Mouse (Mus musculus) gastrocnemius, adult 2 months (tissue): Measurements from ENCODE around the gene Arhgap6. TPM values are rescaled to one million over a fixed set of nuclear protein-coding genes. Genes with fewer than 3 reads are reported as not detected.
A peak's percentile ranks its signal among the peaks of the same experiment; 100 is the strongest.
"Not testable (repeated sequence)": the region's sequence is repeated elsewhere in the genome, so short reads cannot be mapped to it uniquely, and the experiment has no call there.

Experiments used
- DNase-seq: peaks from one replicate; pipeline ENCODE4 v3.0.0; 2022
- H3K27ac ChIP-seq: fragments of 200-600 bp; 2 replicates; pipeline ENCODE4 v1.8.1; 2022; ENCODE audit warnings: mild to moderate bottlenecking
- H3K4me3 ChIP-seq: fragments of 200-600 bp; 2 replicates; pipeline ENCODE4 v1.8.1; 2022; ENCODE audit warnings: mild to moderate bottlenecking, moderate library complexity
- CTCF ChIP-seq: fragments of 200-600 bp; IDR thresholded peaks from 2 replicates; pipeline ENCODE4 v1.8.1; 2022; ENCODE audit warnings: antibody characterized with exemption, mild to moderate bottlenecking, moderate library complexity
- intact Hi-C: fragments of 180-260 bp; cut with DNase I; formaldehyde crosslinking; loops from one replicate; pipeline ENCODE4 v1.15.1; 2025
- total RNA-seq, 2 experiments: library from RNA; stranded (reverse); gene quantifications; 2 replicates each; pipeline ENCODE4 v1.2.3; 2021

Arhgap6 gene
- total RNA-seq, 2 experiments from 2014 or later = 3.3 to 3.5 TPM

GRCm38 (mm10) chrX:169302271-169303045 lies 507.6 kb downstream of the Arhgap6 start:
- peak; percentile 67 for DNase-seq
- Histone ChIP-seq H3K4me3 (peak overlapping the region; percentile 11), H3K27ac (peak overlapping the region; percentile 65)
- TF ChIP-seq CTCF = no peak
- intact Hi-C loops = loop anchor here (5.0 kb wide), 2 partner anchors 215 to 365 kb away; no protein-coding TSS in a partner anchor

GRCm38 (mm10) chrX:169303945-169304344 lies 509.0 kb downstream of the Arhgap6 start:
- no peak for DNase-seq

GRCm38 (mm10) chrX:169308559-169308958 lies 513.7 kb downstream of the Arhgap6 start:
- no peak for TF ChIP-seq CTCF
- H3K4me3 ChIP-seq = no peak overlapping the region
- DNase-seq = no peak
- intact Hi-C loops = no loop called here
- no peak overlapping the region for H3K27ac ChIP-seq

More at GRCm38 (mm10) chrX:169303945-169304344, 509.0 kb downstream of the Arhgap6 start:
- TF ChIP-seq CTCF = peak; percentile 65
- Histone ChIP-seq H3K27ac (no peak overlapping the region), H3K4me3 (no peak overlapping the region)
- intact Hi-C loops = loop anchor here (5.0 kb wide), 2 partner anchors 217 to 367 kb away; no protein-coding TSS in a partner anchor

GRCm38 (mm10) chrX:169319066-169319760 lies 524.3 kb downstream of the Arhgap6 start:
- intact Hi-C loops = no loop called here
- no peak for TF ChIP-seq CTCF
- DNase-seq = no peak
- peak overlapping the region; percentile 87 for H3K27ac ChIP-seq
- peak overlapping the region; percentile 85 for H3K4me3 ChIP-seq

- DNase-seq = peak; percentile 94
- intact Hi-C loops = loop anchor here (10.0 kb wide), 1 partner anchor 665 kb away; no protein-coding TSS in a partner anchor
- peak within 1 kb of the TSS; percentile 87 for H3K27ac ChIP-seq
- H3K4me3 ChIP-seq = peak within 1 kb of the TSS; percentile 85
- TF ChIP-seq CTCF = no peak
These were observed 525.2 kb downstream of the Arhgap6 start, which contains the start of gene Hccs for GRCm38 (mm10) chrX:169319945-169320667. TSS of gene Hccs (minus strand) at chrX:169320372.

- intact Hi-C loops = loop anchor here (10.0 kb wide), 1 partner anchor 666 kb away; no protein-coding TSS in a partner anchor
- not testable (repeated sequence) for DNase-seq
- H3K4me3 ChIP-seq = peak overlapping the region; percentile 85
- peak overlapping the region; percentile 87; the same call in 1 of the 2 replicates for H3K27ac ChIP-seq
These were observed 525.7 kb downstream of the Arhgap6 start for GRCm38 (mm10) chrX:169320668-169321005.

GRCm38 (mm10) chrX:169325929-169326595 lies 531.2 kb downstream of the Arhgap6 start:
- no peak for TF ChIP-seq CTCF
- no peak for DNase-seq
- intact Hi-C loops = loop anchor here (10.0 kb wide), 1 partner anchor 671 kb away; no protein-coding TSS in a partner anchor
- H3K27ac ChIP-seq = no peak overlapping the region
- H3K4me3 ChIP-seq = no peak overlapping the region

GRCm38 (mm10) chrX:169332264-169332663 lies 537.4 kb downstream of the Arhgap6 start:
- Histone ChIP-seq H3K4me3 (no peak overlapping the region), H3K27ac (no peak overlapping the region)
- TF ChIP-seq CTCF = peak; percentile 50
- intact Hi-C loops = no loop called here
- DNase-seq = peak; percentile 16

GRCm38 (mm10) chrX:169337559-169337958 lies 542.7 kb downstream of the Arhgap6 start:
- Histone ChIP-seq H3K4me3 (no peak overlapping the region), H3K27ac (no peak overlapping the region)
- DNase-seq = no peak
- intact Hi-C loops = no loop called here
- TF ChIP-seq CTCF = no peak

- intact Hi-C loops = no loop called here
- H3K27ac ChIP-seq = no peak overlapping the region
- no peak overlapping the region for H3K4me3 ChIP-seq
- no peak for DNase-seq
- TF ChIP-seq CTCF = no peak
These were observed 543.3 kb downstream of the Arhgap6 start for GRCm38 (mm10) chrX:169338213-169338612.

Other genes with a start within 250 kb of the Arhgap6 start
- gene Frmpd4, start 217.9 kb upstream of the Arhgap6 start, total RNA-seq = under 1 TPM; 0.08 to 0.14 TPM
- 10 to 100 TPM; 40.1 to 44.2 TPM for gene Msl3, start 121.2 kb upstream of the Arhgap6 start, total RNA-seq